Mouse (Mus musculus): Measurements from ENCODE around the gene Mns1. TPM values are rescaled to one million over a fixed set of nuclear protein-coding genes. Genes with fewer than 3 reads are reported as not detected.

The Mns1 gene
- polyA plus RNA-seq, 1 experiment from 2014 or later: 25.0 TPM

DNA sequence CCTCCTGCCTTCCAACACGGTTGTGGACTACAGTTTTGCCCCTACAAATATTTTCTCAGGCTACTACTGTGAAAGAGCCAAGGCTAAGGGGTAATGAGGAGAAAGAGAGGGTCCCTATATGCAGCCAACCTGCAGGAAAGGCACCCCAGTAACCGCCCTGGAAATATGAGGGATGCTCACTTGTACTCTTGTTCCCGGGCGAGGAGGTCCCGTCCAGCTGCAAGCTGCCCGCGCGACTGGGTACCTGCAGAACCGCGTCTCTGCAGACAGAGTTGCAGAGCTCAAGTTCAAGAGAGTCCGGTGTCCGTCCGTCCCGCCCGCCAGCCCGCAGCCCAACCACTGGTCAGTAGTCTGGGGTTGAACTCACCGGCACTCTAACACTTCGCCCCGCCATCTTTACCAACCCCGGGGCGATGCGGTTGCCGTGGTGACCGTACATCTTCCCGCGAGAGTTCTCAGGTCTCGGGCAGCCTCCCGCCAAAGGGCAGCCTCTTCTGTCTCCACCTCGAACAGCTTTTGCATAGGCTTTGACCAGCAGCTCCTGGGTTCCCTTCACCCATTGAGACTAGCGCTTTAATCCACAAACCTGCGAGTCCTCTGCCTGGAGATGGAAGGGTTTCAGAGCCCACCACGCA lies 53.9 kb downstream of the Mns1 start:
- no peaks in the 10 kb centered on the region for H3K9me3 ChIP-seq
- under 1% methylated on average over 32 of the region's 32 CpGs for WGBS
- no peaks in the 10 kb centered on the region for H3K27me3 ChIP-seq
- peak overlapping the region; percentile 73 for H3K4me3 ChIP-seq
- ATAC-seq (ENCODE audit: low FRiP score, low read depth): peak; percentile 96
- H3K4me2 ChIP-seq (replicated peaks): peak overlapping the region; percentile 68
- peak overlapping the region; percentile 74 for H3K9ac ChIP-seq
- H3K27ac ChIP-seq: peak overlapping the region; percentile 83
- H3K36me3 ChIP-seq: peaks cover 8% of the 10 kb centered on the region
- H3K4me1 ChIP-seq: peaks cover 5% of the 10 kb centered on the region; the same call in 1 of the 2 replicates

- Histone ChIP-seq H3K27ac (peak within 1 kb of the TSS; percentile 83), H3K4me3 (peak within 1 kb of the TSS; percentile 73), H3K4me2 (replicated peaks) (peak within 1 kb of the TSS; percentile 68), H3K27me3 (no peaks in the 10 kb centered on the region), H3K36me3 (peaks cover 3% of the 10 kb centered on the region), H3K9me3 (no peaks in the 10 kb centered on the region), H3K9ac (peak within 1 kb of the TSS; percentile 74), H3K4me1 (peaks cover 5% of the 10 kb centered on the region; the same call in 1 of the 2 replicates)
- ATAC-seq (ENCODE audit: low FRiP score, low read depth): peak; percentile 26; the same call in 1 of the 2 replicates
- WGBS: 11% methylated on average over 6 of the region's 6 CpGs
Measured at GRCm38 (mm10) chr9:72492194-72492565, 54.4 kb downstream of the Mns1 start, which contains the start of gene Tex9. Gene Tex9, minus strand, starts transcription at chr9:72492212.

GRCm38 (mm10) chr9:72493465-72493864 lies 55.7 kb downstream of the Mns1 start:
- Histone ChIP-seq H3K9me3 (no peaks in the 10 kb centered on the region), H3K27ac (no peak overlapping the region), H3K4me3 (no peak overlapping the region), H3K27me3 (no peaks in the 10 kb centered on the region), H3K9ac (no peak overlapping the region), H3K4me1 (peaks cover 7% of the 10 kb centered on the region; the same call in 1 of the 2 replicates), H3K4me2 (replicated peaks) (no peak overlapping the region), H3K36me3 (no peaks in the 10 kb centered on the region)
- 88% methylated on average over 2 of the region's 2 CpGs for WGBS
- ATAC-seq (ENCODE audit: low FRiP score, low read depth): no peak

- Histone ChIP-seq H3K27ac (no peak overlapping the region), H3K4me2 (replicated peaks) (no peak overlapping the region), H3K9ac (no peak overlapping the region), H3K9me3 (no peaks in the 10 kb centered on the region), H3K4me3 (no peak overlapping the region), H3K4me1 (peaks cover 7% of the 10 kb centered on the region; the same call in 1 of the 2 replicates), H3K36me3 (no peaks in the 10 kb centered on the region), H3K27me3 (no peaks in the 10 kb centered on the region)
- no peak for ATAC-seq (ENCODE audit: low FRiP score, low read depth)
- 77% methylated on average over 3 of the region's 3 CpGs for WGBS
Measured at GRCm38 (mm10) chr9:72493984-72494685, 56.3 kb downstream of the Mns1 start.

DNA sequence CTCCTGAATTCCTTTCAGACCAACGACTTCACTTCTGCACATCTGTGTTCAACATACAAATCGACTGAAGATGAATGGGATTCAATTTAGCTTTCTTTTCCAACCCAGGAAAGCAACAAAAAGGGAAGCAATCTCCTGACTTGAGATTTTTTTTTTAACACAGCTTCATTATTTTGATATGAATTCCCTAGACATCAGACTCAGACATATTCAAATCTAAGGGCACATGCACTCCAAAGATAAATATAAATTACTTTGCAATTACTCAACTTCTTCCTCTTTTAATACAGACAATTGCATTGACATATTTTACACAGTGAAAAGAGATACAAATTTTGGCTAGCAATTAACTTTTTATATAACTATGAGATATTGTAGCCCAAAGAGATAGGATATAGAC lies 58.9 kb downstream of the Mns1 start:
- no peak for ATAC-seq (ENCODE audit: low FRiP score, low read depth)
- H3K4me2 ChIP-seq (replicated peaks): no peak overlapping the region
- 69% methylated on average over 2 of the region's 2 CpGs for WGBS
- no peaks in the 10 kb centered on the region for H3K27me3 ChIP-seq
- H3K9ac ChIP-seq: no peak overlapping the region
- H3K36me3 ChIP-seq: no peaks in the 10 kb centered on the region
- no peak overlapping the region for H3K27ac ChIP-seq
- no peaks in the 10 kb centered on the region for H3K9me3 ChIP-seq
- H3K4me1 ChIP-seq: 0 out of 2 replicates have a peak, but pooled peaks cover 2% of the 10 kb centered on the region
- no peak overlapping the region for H3K4me3 ChIP-seq

GRCm38 (mm10) chr9:72497171-72497570 lies 59.4 kb downstream of the Mns1 start:
- no peak for ATAC-seq (ENCODE audit: low FRiP score, low read depth)
- Histone ChIP-seq H3K9me3 (no peaks in the 10 kb centered on the region), H3K27me3 (no peaks in the 10 kb centered on the region), H3K27ac (no peak overlapping the region), H3K4me1 (0 out of 2 replicates have a peak, but pooled peaks cover 2% of the 10 kb centered on the region), H3K4me2 (replicated peaks) (no peak overlapping the region), H3K4me3 (no peak overlapping the region), H3K9ac (no peak overlapping the region), H3K36me3 (no peaks in the 10 kb centered on the region)
- 43% methylated on average over 3 of the region's 3 CpGs for whole genome bisulfite sequencing

Small RNA genes within 50 kb of the gene (microRNA-seq; reads per million reads assigned to microRNA genes)
- gene Gm28010: not detected

Other genes with a start within 250 kb of the Mns1 start
- 47.7 and 52.3 TPM in 2 replicates for gene Zfp280d, start 163.2 kb upstream of the Mns1 start, polyA plus RNA-seq (2015; fragmentation: Nextera tagmentation; extraction: Ambion mirVana)
- gene Tex9, start 54.2 kb downstream of the Mns1 start, polyA plus RNA-seq (2015; fragmentation: Nextera tagmentation; extraction: Ambion mirVana): 36.3 and 43.1 TPM in 2 replicates
- gene Rfx7, start 94.2 kb downstream of the Mns1 start, polyA plus RNA-seq (2015; fragmentation: Nextera tagmentation; extraction: Ambion mirVana): 10.4 and 10.9 TPM in 2 replicates
- gene Nedd4, start 224.3 kb downstream of the Mns1 start, polyA plus RNA-seq (2015; fragmentation: Nextera tagmentation; extraction: Ambion mirVana): 754 and 779 TPM in 2 replicates

All from limb, embryonic 13.5 days (tissue).